Mouse (Mus musculus): ENCODE measurements around the gene Rab11fip3. TPM values are rescaled to one million over a fixed set of nuclear protein-coding genes. Genes with fewer than 3 reads are reported as not detected.

Gene Rab11fip3
- total RNA-seq, 4 experiments from 2014 or later: 89.1 to 97.8 (median 95.8) TPM

GRCm38 (mm10) chr17:25958771-25959494, 110.4 kb downstream of the Rab11fip3 start:
- no peak for DNase-seq (ENCODE audit: low spot score in 2 of 2)

GRCm38 (mm10) chr17:25957586-25958051, 111.7 kb downstream of the Rab11fip3 start:
- DNase-seq (ENCODE audit: low spot score in 2 of 2): no peak

- DNase-seq (ENCODE audit: low spot score in 2 of 2): no peak
Observed at GRCm38 (mm10) chr17:25956631-25957030, 112.7 kb downstream of the Rab11fip3 start.

DNA sequence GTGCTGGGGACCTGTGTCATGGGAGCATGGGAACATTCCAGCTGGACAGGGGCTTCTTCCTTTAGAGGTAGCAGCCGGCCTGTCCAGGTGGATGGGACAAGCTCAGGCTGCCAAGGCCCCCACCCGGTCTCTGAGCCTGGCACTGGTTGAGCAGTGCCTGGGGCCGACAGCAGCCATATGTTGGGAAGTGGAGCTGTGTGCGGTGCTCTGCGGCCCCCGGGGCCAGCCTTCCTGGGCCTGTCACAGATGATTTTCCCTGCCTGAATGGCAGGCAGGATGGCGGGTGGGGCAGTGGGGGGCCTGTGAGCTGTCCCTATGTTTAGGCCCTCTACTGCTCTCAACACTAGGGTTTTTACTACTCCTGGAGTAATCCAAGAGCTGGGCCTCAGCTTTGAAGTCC, 113.2 kb downstream of the Rab11fip3 start:
- no peak for DNase-seq (ENCODE audit: low spot score in 2 of 2)

GRCm38 (mm10) chr17:25955736-25956135, 113.6 kb downstream of the Rab11fip3 start:
- no peak for DNase-seq (ENCODE audit: low spot score in 2 of 2)

DNA sequence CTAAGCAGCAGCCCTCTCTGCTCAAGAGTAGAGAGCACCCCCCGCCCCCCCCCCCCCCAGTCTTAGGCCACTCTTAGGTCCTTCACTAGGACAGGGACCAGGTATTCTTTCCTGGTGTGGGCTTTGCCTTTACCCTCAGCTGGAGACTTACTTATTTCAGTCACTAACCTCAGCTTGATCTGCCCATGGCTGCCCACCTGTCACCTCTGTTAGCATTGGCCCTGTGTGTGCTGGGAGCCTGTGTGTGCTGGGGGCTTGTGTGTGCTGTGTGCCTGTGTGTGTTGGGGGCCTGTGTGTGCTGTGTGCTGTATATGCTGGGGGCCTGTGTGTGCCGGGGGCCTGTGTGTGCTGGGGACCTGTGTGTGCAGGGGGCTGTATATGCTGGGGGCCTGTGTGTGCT, 114.7 kb downstream of the Rab11fip3 start:
- DNase-seq (ENCODE audit: low spot score in 2 of 2): no peak

DNA sequence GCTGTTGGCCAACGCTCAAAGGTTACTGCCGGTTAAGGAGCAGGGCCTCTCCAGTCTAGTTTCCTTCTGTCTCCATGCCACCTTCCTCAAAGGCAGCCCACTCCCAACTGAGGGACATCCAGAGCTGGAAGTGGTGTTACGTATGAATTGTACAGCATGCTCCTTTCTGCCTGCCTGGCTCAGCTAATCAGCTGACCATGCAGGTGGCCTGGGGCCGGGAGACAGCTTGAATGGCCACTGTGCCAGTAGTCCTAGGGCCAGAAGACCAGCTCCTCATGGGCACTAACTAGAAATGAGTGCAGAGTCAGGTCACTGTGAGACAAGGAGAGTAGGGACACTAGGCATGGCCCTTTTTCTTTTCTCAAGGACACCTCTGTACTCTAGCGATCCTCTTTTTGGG, 116.2 kb downstream of the Rab11fip3 start:
- DNase-seq (ENCODE audit: low spot score in 2 of 2): no peak

DNA sequence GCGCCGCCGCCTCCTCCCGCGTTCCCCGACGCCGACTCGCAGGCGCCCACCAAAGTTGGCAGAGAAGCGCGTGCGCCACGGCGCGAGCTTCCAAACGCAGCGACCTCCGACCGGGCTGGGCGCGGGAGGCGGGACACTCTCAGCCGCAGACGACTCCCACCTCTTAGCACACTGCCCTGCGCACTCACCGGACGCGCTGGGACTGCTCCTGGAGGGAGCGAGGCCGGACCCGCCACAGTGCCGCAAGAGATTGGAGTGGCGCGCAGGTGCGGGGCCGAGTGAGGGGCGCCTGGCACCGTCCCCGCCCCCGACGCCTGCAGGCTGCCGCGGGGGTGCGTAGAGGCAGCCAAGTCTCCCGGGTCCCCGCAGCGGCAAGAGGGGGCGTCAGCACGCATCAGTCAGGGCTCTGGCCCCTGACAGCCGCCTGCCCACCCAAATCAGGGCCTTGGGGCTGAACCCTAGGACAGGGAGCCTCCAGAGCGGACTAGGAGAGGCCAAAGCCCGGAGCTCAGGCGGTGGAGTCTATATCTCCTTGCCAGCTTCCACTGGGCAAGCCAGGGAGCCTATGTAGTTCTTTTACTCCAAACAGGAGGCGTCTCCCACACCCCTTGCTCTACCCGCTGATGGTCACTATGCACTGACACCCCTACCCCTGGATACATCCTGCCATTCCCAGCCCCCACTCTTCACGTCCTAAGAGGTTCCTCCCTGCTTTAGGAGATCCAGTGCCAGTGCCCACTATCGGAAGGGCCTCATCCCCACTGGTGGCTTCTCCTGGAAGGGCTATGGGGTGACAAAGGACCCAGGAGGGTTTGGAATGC, 117.3 kb downstream of the Rab11fip3 start, which contains the start of gene A930017K11Rik:
TSS of gene A930017K11Rik (minus strand) at position 763 of the 821 bp plus-strand sequence.
- no peak for DNase-seq (ENCODE audit: low spot score in 2 of 2)

- no peak for DNase-seq (ENCODE audit: low spot score in 2 of 2)
Observed at GRCm38 (mm10) chr17:25951225-25951802, 118.0 kb downstream of the Rab11fip3 start.

- no peak for DNase-seq (ENCODE audit: low spot score in 2 of 2)
Observed at GRCm38 (mm10) chr17:25950706-25951105, 118.6 kb downstream of the Rab11fip3 start.

- no peak for DNase-seq (ENCODE audit: low spot score in 2 of 2)
Observed at GRCm38 (mm10) chr17:25949981-25950380, 119.4 kb downstream of the Rab11fip3 start.

DNA sequence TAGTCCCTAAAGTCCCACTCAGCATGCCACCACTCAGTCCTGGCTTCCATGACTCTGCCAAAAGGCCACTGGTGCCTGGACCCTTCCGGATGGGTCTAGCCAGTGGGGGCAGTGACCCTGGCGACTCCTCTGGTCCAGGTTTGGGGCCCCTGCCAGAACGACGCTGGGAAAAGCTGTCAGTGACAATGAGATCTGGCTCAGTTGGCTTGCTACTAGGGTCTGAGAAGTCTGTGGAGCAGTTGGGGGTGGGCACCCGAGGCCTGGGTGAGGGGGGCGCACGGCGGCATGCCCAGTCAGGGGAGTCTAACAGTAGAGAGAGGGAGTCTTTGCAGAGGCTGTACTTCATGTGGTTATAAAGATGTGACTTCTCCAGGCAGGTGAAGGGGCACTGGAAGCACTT, 121.3 kb downstream of the Rab11fip3 start:
- DNase-seq (ENCODE audit: low spot score in 2 of 2): no peak

DNA sequence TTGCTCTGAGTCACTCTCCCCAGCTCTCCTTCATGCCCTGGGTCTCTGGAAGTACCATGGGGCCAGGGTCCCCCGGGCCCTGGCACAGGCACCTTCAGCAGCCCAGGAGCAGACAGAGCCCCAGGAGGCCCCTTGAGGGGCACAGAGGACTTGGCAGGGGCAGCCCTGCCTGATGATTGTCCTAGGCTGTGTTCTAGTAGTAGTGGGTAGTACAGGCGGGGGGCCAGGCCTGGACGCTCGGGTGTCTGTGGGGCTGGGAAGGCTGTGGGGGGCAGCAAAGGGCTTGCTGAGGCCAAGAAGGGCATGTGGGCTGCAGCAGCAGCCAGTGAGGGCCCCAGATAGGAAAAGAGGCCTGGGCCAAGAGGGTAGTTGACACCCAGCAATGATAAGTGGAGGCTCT, 121.8 kb downstream of the Rab11fip3 start:
- no peak for DNase-seq (ENCODE audit: low spot score in 2 of 2)

DNA sequence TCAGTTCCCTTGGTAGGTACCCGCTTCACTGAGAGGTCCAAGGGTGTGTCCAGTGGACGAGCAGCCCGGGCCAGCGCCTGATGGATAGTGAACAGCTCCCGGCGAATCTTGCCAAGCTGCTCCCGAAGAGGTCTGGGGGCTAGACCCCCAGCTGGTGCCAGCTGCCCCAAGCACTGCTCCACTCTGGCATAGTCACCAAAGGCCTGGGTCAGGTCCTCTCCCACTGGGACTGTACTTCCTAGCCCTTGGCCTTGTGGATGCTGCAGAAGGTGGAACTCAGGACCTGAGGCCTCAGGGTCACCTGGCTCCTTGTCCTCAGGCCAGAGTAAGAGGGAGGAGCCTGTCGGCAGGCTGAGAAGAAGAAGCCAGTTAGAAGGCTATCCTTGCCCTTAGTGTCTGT, 122.5 kb downstream of the Rab11fip3 start:
- DNase-seq (ENCODE audit: low spot score in 2 of 2): no peak

DNA sequence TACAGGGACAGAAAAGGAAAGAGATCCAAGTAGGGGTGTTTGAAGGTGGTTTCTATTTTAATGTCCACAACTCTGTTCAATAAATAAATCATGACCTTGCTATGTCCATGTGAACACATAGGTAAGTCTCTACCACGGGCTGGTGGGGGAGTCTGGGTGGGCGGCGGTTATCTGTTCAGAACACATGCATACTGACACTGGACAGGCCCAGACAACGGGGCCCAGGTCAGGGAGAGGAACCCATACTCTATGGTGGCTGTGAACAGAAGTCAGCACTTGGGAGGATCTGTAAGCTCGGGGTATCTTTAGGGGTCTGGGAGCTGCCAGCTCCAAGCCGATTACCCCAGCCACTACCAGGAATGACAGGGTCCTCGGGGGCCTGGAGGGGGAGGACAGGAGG, 123.0 kb downstream of the Rab11fip3 start:
- no peak for DNase-seq (ENCODE audit: low spot score in 2 of 2)

DNA sequence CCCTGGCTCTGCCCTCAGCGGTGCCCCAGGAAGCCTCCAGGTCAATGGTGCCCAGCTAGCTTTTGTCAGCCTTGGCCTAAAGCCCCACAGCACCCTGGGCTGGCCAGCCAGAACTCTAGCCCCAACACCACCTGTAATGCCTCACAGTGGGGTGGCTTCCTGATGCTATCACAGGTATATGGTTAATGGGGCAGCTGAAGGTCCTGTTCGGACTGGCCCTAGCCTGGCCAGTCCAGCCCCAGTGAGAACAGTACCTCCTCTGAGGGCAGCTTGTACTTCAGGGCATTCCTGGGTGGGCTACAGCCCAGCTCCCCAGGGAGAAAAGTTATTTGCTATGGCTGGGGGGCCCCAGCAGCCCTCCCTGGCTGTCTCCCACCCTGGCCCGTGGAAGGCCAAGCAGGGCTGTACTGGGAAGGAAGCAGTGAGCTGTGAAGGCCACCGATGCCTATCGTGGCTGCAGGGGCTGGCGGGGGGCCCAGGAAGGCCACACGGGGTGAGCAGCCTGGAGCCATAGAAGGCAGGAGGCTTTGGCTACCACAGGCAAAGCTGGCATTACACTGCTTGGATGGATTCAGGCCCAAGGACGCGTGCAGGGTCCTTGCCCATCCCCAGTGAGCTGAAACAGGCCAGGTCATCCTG, 123.7 kb downstream of the Rab11fip3 start:
- DNase-seq (ENCODE audit: low spot score in 2 of 2): no peak

DNA sequence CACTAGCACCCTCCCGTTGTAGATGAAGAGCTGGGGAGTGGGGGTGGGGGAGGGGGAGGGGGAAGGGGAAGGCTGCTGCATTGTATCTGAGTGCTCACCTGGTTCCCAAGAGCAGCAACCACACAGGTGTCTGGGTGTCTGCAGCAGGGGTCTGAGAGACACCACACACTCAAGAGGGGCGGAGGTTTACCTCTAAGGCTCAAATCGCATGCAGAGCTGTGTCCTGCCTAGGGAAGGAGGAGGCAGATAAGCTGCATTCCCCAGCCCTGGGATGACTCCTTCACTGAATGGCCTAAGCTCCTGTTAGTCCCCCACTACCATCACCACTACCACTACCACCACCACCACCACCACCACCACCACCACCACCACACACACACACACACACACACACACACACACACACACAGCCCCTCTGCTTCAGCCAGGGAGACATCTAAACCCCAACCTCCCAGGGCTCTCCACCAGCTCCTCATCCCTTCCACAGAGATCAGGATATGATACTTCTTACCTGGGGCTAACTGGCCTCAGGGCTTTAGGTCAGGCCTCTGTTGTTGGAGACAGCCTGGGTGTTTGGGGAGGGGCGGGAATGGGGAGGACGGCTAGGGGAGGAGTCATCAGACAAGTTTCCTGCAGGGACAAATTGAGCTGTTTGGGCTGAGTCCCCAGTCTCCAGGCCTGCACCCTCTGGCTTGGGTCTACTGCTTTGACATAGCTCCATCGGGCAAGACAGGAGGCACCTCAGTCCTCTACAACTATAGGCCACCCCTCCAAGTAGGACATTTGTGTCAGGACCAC, 124.8 kb downstream of the Rab11fip3 start, which contains the start of the genes Pigq and Nhlrc4:
TSS of gene Pigq (minus strand) at position 571 of the 798 bp plus-strand sequence.
TSS of gene Nhlrc4 (minus strand) at position 596 of the 798 bp plus-strand sequence.
- DNase-seq (ENCODE audit: low spot score in 2 of 2): no peak

GRCm38 (mm10) chr17:25943769-25944168, 125.6 kb downstream of the Rab11fip3 start:
- DNase-seq (ENCODE audit: low spot score in 2 of 2): no peak

DNA sequence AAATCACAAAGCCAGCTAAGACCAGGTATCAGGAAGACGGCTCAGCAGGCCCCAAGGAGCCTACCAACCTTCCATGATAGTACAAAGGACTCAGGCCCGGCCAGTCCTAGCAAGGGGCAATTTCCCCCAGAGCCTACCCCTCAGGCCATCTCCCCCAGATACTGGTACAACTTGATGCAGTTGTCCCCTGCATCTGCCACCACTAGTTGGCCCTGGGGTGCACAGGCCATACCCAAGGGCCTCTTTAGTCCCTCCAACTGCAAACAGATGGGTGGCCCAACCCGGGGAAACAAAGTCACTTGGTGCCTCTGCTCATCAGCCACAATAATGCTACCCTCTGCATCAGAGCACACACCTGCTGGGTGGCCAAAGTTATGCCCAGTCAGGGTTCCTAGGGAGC, 126.1 kb downstream of the Rab11fip3 start:
- no peak for DNase-seq (ENCODE audit: low spot score in 2 of 2)

DNA sequence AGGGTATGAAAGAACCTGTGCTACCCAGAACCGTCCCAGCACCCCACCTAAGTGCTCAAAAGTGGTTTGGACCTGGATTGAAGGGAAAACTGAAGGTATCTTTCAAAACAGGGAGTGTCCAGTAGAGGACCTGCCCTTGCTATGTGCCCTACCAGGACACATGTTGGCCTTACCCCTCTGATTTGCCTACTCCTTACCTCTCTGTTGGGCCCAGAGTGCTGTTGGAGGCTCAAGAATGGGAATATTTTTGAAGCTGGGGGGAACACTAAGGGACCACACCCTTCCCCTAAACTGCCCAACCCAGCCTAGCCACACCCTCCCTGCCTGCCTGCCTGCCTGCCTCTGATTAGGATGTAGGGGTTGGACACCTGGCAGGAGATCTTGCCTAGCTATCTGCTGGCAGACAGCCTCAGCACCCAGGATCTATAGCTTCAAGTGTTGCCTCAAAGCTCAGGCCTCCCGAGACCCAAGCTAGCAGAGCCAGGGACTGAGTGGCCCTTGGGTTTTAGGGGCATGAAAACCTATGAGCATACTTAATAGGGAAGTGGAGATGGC, 126.7 kb downstream of the Rab11fip3 start:
- DNase-seq (ENCODE audit: low spot score in 2 of 2): no peak

Data from left cerebral cortex, adult 8-10 months (tissue).